Mouse (Mus musculus): ENCODE data around the gene Nos1ap. TPM values are rescaled to one million over a fixed set of nuclear protein-coding genes. Genes with fewer than 3 reads are reported as not detected.

The Nos1ap gene
- polyA plus RNA-seq, 1 experiment, result 0.14 TPM

- Histone ChIP-seq H3K27me3 (ENCODE audit: control insufficient read depth, insufficient read depth, insufficient read length) (no peaks in the 10 kb centered on the region), H3K79me2 (ENCODE audit: control insufficient read depth, insufficient read depth) (no peaks in the 10 kb centered on the region), H3K79me3 (ENCODE audit: low read depth) (no peaks in the 10 kb centered on the region), H3ac (ENCODE audit: control insufficient read depth, insufficient read length, low read depth) (no peak overlapping the region), H3K36me3 (ENCODE audit: control insufficient read depth, insufficient read depth) (no peaks in the 10 kb centered on the region), H3K4me3 (ENCODE audit: insufficient read depth, poor library complexity, severe bottlenecking) (no peak overlapping the region)
- TF ChIP-seq CEBPB (IDR thresholded peaks at IDR 0.05; ENCODE audit: low read depth) (no peak), CTCF (IDR thresholded peaks at IDR 0.05; ENCODE audit: control insufficient read depth, insufficient read depth, insufficient read length) (no peak), MYOG (IDR thresholded peaks at IDR 0.05; ENCODE audit: control insufficient read depth, extremely low read depth, insufficient read length) (no peak), FOSL1 (IDR thresholded peaks at IDR 0.05; ENCODE audit: insufficient read depth, low read length, poor library complexity, severe bottlenecking) (no peak), MAX (IDR thresholded peaks at IDR 0.05) (no peak), USF1 (IDR thresholded peaks at IDR 0.05; ENCODE audit: low read depth) (no peak), MYOD1 (IDR thresholded peaks at IDR 0.05; ENCODE audit: control insufficient read depth, insufficient read length, low read depth) (no peak)
These were observed 319.4 kb downstream of the Nos1ap start for GRCm38 (mm10) chr1:170270281-170270680.

- Histone ChIP-seq H3ac (ENCODE audit: control insufficient read depth, insufficient read length, low read depth) (no peak overlapping the region), H3K79me3 (ENCODE audit: low read depth) (peaks cover 2% of the 10 kb centered on the region), H3K79me2 (ENCODE audit: control insufficient read depth, insufficient read depth) (no peaks in the 10 kb centered on the region), H3K36me3 (ENCODE audit: control insufficient read depth, insufficient read depth) (no peaks in the 10 kb centered on the region), H3K4me3 (ENCODE audit: insufficient read depth, poor library complexity, severe bottlenecking) (no peak overlapping the region), H3K27me3 (ENCODE audit: control insufficient read depth, insufficient read depth, insufficient read length) (no peaks in the 10 kb centered on the region)
- no peak for TF ChIP-seq CEBPB (IDR thresholded peaks at IDR 0.05; ENCODE audit: low read depth)
- TF ChIP-seq USF1 (IDR thresholded peaks at IDR 0.05; ENCODE audit: low read depth), result no peak
- no peak for TF ChIP-seq FOSL1 (IDR thresholded peaks at IDR 0.05; ENCODE audit: insufficient read depth, low read length, poor library complexity, severe bottlenecking)
- no peak for TF ChIP-seq CTCF (IDR thresholded peaks at IDR 0.05; ENCODE audit: control insufficient read depth, insufficient read depth, insufficient read length)
- TF ChIP-seq MYOG (IDR thresholded peaks at IDR 0.05; ENCODE audit: control insufficient read depth, extremely low read depth, insufficient read length), result no peak
- TF ChIP-seq MYOD1 (IDR thresholded peaks at IDR 0.05; ENCODE audit: control insufficient read depth, insufficient read length, low read depth), result no peak
- TF ChIP-seq MAX (IDR thresholded peaks at IDR 0.05), result no peak
These were observed 334.1 kb downstream of the Nos1ap start for GRCm38 (mm10) chr1:170255560-170255910.

- TF ChIP-seq MAX (IDR thresholded peaks at IDR 0.05) (no peak), USF1 (IDR thresholded peaks at IDR 0.05; ENCODE audit: low read depth) (no peak), MYOG (IDR thresholded peaks at IDR 0.05; ENCODE audit: control insufficient read depth, extremely low read depth, insufficient read length) (no peak), CTCF (IDR thresholded peaks at IDR 0.05; ENCODE audit: control insufficient read depth, insufficient read depth, insufficient read length) (no peak), MYOD1 (IDR thresholded peaks at IDR 0.05; ENCODE audit: control insufficient read depth, insufficient read length, low read depth) (no peak), FOSL1 (IDR thresholded peaks at IDR 0.05; ENCODE audit: insufficient read depth, low read length, poor library complexity, severe bottlenecking) (no peak), CEBPB (IDR thresholded peaks at IDR 0.05; ENCODE audit: low read depth) (no peak)
- H3K79me3 ChIP-seq (ENCODE audit: low read depth), result peaks cover 2% of the 10 kb centered on the region
- H3K4me3 ChIP-seq (ENCODE audit: insufficient read depth, poor library complexity, severe bottlenecking), result no peak overlapping the region
- H3K79me2 ChIP-seq (ENCODE audit: control insufficient read depth, insufficient read depth), result no peaks in the 10 kb centered on the region
- no peaks in the 10 kb centered on the region for H3K27me3 ChIP-seq (ENCODE audit: control insufficient read depth, insufficient read depth, insufficient read length)
- H3ac ChIP-seq (ENCODE audit: control insufficient read depth, insufficient read length, low read depth), result peak overlapping the region; percentile 66
- no peaks in the 10 kb centered on the region for H3K36me3 ChIP-seq (ENCODE audit: control insufficient read depth, insufficient read depth)
These were observed 334.6 kb downstream of the Nos1ap start for GRCm38 (mm10) chr1:170254893-170255559.

Other genes starting within 250 kb of the Nos1ap start
- gene Olfml2b, start 54.7 kb upstream of the Nos1ap start, polyA plus RNA-seq (2012; fragmentation: generic; extraction: Trizol), result 15.0 TPM

All from C2C12 (cell line).